Mouse (Mus musculus) frontal cortex, adult 2 months (tissue): ENCODE measurements around the gene Lancl1. TPM values are rescaled to one million over a fixed set of nuclear protein-coding genes. Genes with fewer than 3 reads are reported as not detected.

Experiments
- DNase-seq, 2 experiments: peaks; one replicate each; pipeline ENCODE4 v3.0.0; 2022; ENCODE audit warnings: low spot score in 1 of 2; ENCODE audit errors: extremely low spot score in 1 of 2
- polyA plus RNA-seq: library from polyadenylated mRNA; depleted of rRNA; stranded (reverse); fragments of >200 nt; gene quantifications from 2 replicates; pipeline ENCODE4 v1.2.3, GENCODE M21; 2012

Lancl1 gene
- polyA plus RNA-seq, 1 experiment, result 200 TPM

- DNase-seq, result no peak
These were observed 18.0 kb downstream of the Lancl1 start for GRCm38 (mm10) chr1:67020637-67021161.

- DNase-seq, result no peak
These were observed 21.4 kb downstream of the Lancl1 start for GRCm38 (mm10) chr1:67017101-67017870.

DNA sequence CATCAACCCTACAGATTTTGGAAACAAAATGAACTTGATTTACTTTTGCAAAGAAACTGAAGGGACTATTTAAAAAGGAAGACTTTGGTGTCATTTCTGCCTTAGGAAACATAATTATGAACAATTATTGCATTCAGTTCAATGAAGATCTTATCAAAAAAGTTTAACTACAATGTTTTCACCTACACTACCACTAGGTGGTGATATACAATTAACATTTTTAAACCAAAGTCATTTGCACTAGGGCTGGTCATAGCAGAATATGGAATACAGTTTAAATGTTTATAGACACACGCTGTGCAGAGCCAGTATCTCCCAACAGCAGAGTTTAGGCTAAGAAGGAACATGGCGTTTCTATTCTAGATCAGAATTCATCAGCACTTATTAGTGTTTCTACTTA is 24.5 kb downstream of the Lancl1 start:
- no peak for DNase-seq

DNA sequence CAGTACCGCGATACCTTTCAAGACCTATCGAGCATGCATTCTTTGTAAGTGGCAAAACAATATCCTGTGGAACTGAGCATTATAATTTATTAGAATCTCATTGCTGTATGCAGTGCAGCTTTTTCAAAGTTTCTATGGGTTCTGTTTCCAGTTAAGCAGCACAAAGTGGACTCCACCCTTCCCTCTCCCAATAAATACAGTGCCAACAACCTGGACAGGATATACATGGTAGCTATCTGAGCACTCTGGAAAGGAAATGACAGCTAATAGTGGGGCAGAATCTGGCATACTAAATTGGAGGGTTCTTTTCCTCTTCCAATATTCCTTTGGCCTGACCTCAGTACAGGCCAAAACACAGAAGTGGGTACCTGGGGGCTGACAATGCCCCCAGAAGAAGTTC is 28.2 kb downstream of the Lancl1 start:
- no peak for DNase-seq

DNA sequence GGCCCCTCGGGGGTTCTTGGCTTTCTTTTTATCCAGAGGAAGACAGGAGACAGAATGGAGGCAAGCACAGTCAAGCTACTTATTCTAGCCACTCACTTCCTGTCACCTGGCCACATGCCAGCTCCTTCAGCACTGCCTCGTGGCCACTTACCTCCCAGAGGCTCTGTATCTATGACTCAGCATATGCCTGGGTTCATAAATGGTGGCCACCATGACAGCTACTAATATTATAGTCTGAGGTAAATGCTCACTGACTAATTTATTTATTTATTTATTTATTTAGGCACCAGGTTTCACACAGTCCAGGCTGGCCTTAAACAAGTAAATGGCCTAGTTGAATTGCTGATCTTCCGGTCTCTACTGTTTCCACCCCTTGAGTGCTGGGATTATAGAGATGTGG is 35.0 kb downstream of the Lancl1 start:
- DNase-seq, result no peak

- DNase-seq, result no peak
These were observed 36.4 kb downstream of the Lancl1 start for GRCm38 (mm10) chr1:67002226-67002625.

- no peak for DNase-seq
These were observed 37.3 kb downstream of the Lancl1 start for GRCm38 (mm10) chr1:67001367-67001766.

DNA sequence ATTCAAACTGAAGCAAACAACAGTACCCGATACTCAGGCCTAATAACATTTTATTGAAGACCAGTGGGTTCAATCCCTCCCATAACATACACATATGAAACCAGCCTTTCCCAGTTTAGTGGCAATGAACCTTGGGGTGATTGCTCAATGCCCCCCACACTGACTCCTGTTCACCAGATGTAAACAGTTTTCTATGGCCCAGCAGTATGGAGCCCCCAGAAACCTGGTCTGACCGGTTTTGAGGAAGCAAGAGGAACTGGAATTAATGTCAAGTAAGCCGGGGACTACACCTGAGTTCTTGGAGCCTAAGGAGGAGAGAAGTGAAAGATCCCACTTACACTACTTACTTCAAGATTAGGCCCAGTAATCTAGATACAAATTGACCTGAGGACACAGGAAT is 38.2 kb downstream of the Lancl1 start:
- DNase-seq, result no peak

DNA sequence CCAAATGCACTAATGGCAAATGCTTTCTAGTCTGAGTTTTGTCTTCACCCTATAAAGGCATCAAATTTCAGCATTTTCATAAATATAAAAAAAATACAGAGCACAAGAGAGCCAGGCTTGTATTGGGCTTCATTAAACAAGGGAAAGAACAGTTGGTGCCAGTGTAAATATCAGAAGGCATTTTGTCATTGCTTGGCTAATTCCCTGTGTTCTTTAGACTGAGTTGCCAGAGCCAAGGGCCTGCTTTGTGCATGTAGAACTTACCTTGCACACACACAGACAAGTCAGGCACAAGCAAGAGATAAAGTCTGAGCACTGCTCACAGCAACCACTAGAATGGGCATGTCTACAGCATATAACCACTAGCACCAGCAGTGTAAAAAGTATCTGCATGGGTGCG is 40.1 kb downstream of the Lancl1 start:
- DNase-seq, result no peak

DNA sequence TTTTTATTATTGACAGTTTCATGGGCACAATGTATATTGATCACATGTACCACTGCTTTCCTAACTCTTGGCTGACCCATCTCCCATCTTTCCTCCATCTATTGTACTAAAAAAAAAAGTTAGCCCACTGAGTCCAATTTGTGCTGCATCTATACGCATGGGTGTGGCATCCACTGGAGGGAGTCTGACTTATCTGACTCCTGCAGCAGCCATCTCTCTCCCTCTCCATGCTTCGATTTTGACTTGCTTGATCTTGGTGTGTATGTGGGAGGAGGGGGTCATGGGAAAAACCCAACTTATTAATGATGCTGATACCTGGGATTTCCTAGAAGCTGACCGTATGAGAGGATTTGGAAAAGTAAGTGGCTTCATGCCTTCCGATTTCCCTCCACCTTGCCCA is 40.5 kb downstream of the Lancl1 start:
- DNase-seq, result no peak

GRCm38 (mm10) chr1:66996819-66997218 is 41.9 kb downstream of the Lancl1 start:
- no peak for DNase-seq

- DNase-seq, result peak in 1 of 2 experiments; percentile 74
These were observed 45.9 kb downstream of the Lancl1 start for GRCm38 (mm10) chr1:66992764-66993163.

DNA sequence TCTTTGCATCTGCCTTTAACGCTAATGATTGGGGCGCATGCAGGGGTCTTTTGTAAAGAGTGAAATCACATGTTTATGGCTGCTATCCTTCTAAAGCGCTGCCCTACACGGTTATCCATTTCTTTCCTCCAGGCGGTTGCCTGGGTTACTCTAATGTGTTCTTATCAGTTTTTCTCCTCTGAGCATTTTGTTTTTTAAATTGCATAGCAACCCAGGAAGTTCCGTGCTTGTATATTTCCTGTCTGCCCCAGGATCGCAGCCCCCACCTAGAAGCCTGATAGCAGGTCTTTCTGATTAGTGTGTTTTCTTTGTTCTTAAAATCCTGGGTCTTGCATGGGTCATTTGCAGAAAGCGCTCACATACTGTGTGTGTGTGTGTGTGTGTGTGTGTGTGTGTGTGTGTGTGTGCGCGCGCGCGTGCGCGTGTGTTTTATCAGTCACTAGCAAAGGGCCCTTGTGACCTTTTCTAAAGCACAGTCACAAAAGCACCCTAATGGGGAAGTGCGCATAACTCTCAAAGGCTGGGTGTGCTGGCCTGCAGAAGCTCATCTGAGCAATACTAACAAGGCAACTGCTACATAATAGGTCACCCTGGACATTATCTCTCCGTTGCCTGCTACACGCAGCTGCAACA is 51.0 kb downstream of the Lancl1 start:
- no peak for DNase-seq

DNA sequence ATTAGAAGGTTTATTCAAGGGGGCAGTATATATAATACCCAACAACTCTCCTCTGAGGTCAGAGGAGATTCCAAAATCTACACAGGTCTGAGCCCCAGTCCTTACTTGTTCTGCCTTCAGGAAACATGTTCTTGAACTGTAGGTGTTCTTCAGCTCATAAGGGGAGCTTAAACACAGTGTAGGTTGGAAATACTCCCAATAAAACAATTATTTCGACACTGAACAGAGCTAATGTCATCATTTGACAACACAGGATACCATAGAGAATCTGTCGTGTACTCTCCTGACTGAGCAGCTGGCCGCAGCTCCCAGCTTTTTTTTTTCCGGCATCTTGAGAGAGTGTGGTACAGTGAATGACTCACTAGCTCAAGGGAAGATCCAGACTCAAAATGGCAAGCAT is 52.8 kb downstream of the Lancl1 start:
- DNase-seq, result no peak

- no peak for DNase-seq
These were observed 53.5 kb downstream of the Lancl1 start for GRCm38 (mm10) chr1:66985129-66985698.

GRCm38 (mm10) chr1:66980129-66980528 is 58.5 kb downstream of the Lancl1 start:
- no peak for DNase-seq

GRCm38 (mm10) chr1:66975456-66975855 is 63.2 kb downstream of the Lancl1 start:
- no peak for DNase-seq

DNA sequence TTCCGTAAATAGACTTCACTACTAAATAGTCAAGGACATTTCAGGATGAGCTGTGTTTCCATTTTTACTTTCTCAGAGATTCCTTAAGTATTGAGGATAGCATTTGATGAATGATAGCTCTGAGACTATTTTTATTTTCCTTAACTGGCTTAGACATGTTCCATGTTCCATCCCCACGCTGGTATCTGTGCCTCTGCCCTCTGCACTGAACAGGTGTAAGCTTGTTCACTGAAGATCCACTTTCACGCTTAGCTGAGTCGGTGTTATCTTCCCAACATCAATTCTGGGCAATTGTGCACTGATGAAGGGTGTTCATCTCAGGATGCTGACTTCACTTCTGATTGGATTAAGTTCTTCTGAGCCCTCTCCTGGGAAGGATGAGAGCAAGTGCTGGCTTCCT is 73.8 kb downstream of the Lancl1 start:
- DNase-seq, result no peak

- no peak for DNase-seq
These were observed 78.0 kb downstream of the Lancl1 start for GRCm38 (mm10) chr1:66960536-66961243.

DNA sequence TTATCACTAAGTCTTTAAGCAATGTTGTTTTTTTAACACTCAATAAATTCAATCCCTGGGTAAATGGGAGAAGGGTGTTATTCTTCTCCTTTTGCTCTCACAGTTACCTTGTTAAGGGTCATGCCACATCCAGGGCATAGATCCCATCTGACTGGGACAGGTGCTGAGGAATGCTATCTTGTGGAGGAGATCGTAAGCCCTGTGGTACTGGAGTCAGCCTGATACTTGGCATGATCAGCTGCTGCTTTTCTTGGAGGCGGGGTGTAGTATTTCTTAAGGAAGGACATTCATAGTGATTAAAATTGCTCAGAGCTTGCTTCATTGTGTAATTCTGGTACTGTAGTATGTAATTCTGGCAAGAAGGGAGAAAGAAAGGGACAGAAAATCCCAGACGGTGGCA is 81.3 kb downstream of the Lancl1 start:
- DNase-seq, result no peak

GRCm38 (mm10) chr1:66951086-66951485 is 87.6 kb downstream of the Lancl1 start:
- DNase-seq, result no peak
